Mouse (Mus musculus): ENCODE data around the gene Stt3b.

DNA sequence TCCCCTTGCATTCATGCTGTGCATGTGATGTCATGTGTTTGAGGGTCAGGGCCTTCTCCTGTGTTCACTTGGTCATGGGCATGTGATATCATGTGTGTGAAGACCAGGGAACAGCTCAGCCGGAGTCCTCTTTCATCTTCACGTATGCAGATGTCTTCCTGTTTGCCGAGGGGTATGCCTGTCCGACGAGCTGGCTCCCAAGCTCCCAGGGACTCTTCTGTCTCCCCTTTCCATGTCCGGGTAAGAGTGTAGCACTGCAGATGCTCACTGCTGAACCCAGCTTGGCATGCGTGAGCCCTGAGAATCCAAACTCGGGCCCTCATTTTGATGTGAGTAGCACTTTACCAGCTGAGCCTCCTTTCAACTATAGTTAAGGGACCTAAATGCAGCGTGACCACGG lies 13.4 kb upstream of the Stt3b start:
- TF ChIP-seq CTCF (IDR thresholded peaks at IDR 0.05; ENCODE audit: control insufficient read depth, insufficient read depth, insufficient read length), result no peak
- TF ChIP-seq MAX (IDR thresholded peaks at IDR 0.05), result no peak
- TF ChIP-seq CEBPB (IDR thresholded peaks at IDR 0.05; ENCODE audit: low read depth), result no peak
- no peak for TF ChIP-seq MYOG (IDR thresholded peaks at IDR 0.05; ENCODE audit: control insufficient read depth, extremely low read depth, insufficient read length)
- TF ChIP-seq USF1 (IDR thresholded peaks at IDR 0.05; ENCODE audit: low read depth), result no peak
- TF ChIP-seq MYOD1 (IDR thresholded peaks at IDR 0.05; ENCODE audit: control insufficient read depth, insufficient read length, low read depth), result no peak

Measured in C2C12 (cell line).